Mouse (Mus musculus) limb, embryonic 15.5 days (tissue): ENCODE results near the gene AI413582. TPM values are rescaled to one million over a fixed set of nuclear protein-coding genes. Genes with fewer than 3 reads are reported as not detected.

Experiments
- ATAC-seq: fragments of 200-750 bp; cut with Nextera tagmentation; 2 replicates; pipeline ENCODE4 v1.8.0; 2017; ENCODE audit warnings: low read depth, moderate TSS enrichment; ENCODE audit not compliant: insufficient number of reproducible peaks, low FRiP score, low TSS enrichment
- H3K27ac ChIP-seq: fragments of 300-500 bp; sonication (generic); 2 replicates; pipeline ENCODE4 v1.5.1; 2015; ENCODE audit warnings: moderate library complexity, mild to moderate bottlenecking, inconsistent platforms
- H3K27me3 ChIP-seq: fragments of 300-500 bp; sonication (generic); 2 replicates; pipeline ENCODE4 v1.6.1; 2015; ENCODE audit warnings: inconsistent platforms
- H3K36me3 ChIP-seq: fragments of 300-500 bp; sonication (generic); 2 replicates; pipeline ENCODE4 v1.6.1; 2015; ENCODE audit warnings: inconsistent platforms
- H3K4me1 ChIP-seq: fragments of 300-500 bp; sonication (generic); 2 replicates; pipeline ENCODE4 v1.6.1; 2015; ENCODE audit warnings: inconsistent platforms
- H3K4me2 ChIP-seq: fragments of 300-500 bp; sonication (generic); 2 replicates; pipeline ENCODE4 v1.6.1; 2015; ENCODE audit warnings: mild to moderate bottlenecking, inconsistent platforms
- H3K4me3 ChIP-seq: fragments of 300-500 bp; sonication (generic); 2 replicates; pipeline ENCODE4 v1.5.1; 2015; ENCODE audit warnings: mild to moderate bottlenecking, inconsistent platforms
- H3K9ac ChIP-seq: fragments of 300-500 bp; sonication (generic); 2 replicates; pipeline ENCODE4 v1.6.1; 2015; ENCODE audit warnings: inconsistent platforms
- H3K9me3 ChIP-seq: fragments of 300-500 bp; sonication (generic); 2 replicates; pipeline ENCODE4 v1.6.1; 2016; ENCODE audit warnings: inconsistent platforms
- WGBS: fragments of 180-500 bp; shearing (Covaris S2); methylation state at CpG from one replicate; pipeline ENCODE4 v1.1.7; 2015; 5-methylcytosine and 5-hydroxymethylcytosine counted together
- polyA plus RNA-seq: library from polyadenylated mRNA; unstranded; fragments of >200 nt; fragmentation: Nextera tagmentation; extraction: Ambion mirVana; gene quantifications from 2 replicates; pipeline ENCODE4 v1.2.1, GENCODE M21; 2015

Gene AI413582
- polyA plus RNA-seq, result 28.4 TPM in 2 replicates

DNA sequence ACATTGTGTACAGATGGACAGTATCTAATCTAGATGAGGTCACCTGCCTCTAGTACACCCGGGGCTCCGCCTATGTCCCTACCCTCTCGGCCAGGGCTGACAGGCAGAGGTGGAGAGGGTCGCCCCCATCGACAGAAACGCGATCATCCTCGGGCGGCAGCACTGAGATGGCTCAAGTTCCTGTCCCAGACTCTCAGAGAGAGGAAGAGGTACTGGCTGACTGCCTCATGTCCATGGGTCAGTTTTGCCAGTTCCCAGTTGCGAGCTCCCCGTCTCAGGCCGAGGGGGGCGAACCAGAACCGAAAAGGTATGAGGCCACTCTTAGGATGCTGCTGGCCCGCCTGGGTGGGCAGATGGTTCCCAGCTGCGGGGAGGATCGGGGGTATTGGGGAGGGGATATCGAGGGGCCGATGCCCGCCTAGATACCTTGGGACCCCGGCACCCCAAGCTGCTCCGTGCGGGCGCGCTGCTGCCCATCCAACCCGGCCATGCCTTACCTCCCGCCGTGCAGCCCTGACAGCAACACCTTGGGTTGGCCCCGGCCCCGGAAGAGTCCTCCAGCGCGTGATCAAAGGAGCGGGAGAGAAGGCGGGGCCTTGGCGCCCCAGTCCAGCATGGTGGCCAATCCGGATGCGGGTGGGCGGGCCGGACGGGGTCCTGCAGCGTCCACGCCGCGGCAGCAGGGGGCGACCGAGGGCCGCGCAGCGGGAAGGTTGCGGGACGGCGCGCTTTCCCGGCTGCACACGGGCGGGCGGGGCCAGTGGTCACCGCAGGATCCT, at the start of gene AI413582:
Gene AI413582, minus strand, starts transcription at position 594 of the 779 bp plus-strand sequence.
- H3K27ac ChIP-seq, result peak within 1 kb of the TSS; percentile 33
- peak within 1 kb of the TSS; percentile 96 for H3K4me2 ChIP-seq
- H3K4me3 ChIP-seq, result peak within 1 kb of the TSS; percentile 68
- WGBS, result 1% methylated on average over 58 of the region's 58 CpGs
- H3K9me3 ChIP-seq, result no peaks in the 10 kb centered on the region
- H3K9ac ChIP-seq, result peak within 1 kb of the TSS; percentile 76
- ATAC-seq, result peak; percentile 90
- no peaks in the 10 kb centered on the region for H3K36me3 ChIP-seq
- H3K4me1 ChIP-seq, result peaks cover 32% of the 10 kb centered on the region
- H3K27me3 ChIP-seq, result no peaks in the 10 kb centered on the region

DNA sequence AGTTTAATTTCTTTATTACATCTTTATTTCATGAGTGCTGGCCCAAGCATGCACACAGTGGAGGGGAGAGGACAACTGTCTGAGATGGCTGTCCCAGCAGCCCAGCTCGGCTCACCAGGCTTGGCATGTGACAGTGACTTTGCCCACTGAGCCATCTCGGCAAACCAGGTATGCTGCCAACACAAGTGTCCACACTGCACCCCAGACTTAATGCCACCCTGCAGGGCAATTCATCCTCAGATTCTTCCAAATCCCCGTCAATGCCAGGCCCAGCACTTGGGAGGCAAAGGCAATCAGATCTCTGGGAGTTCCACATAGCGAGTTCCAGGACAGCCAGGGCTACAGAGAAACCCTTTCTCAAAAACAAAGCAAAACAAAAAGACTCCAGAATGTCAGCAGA, 47.5 kb upstream of the AI413582 start:
- H3K9me3 ChIP-seq, result 0 out of 2 replicates have a peak, but pooled peaks cover 3% of the 10 kb centered on the region
- no peak overlapping the region for H3K4me2 ChIP-seq
- H3K4me1 ChIP-seq, result peaks cover 35% of the 10 kb centered on the region
- no peak overlapping the region for H3K4me3 ChIP-seq
- H3K9ac ChIP-seq, result no peak overlapping the region
- no peak for ATAC-seq
- no peaks in the 10 kb centered on the region for H3K27me3 ChIP-seq
- WGBS, result 78% methylated on average over 4 of the region's 4 CpGs
- H3K36me3 ChIP-seq, result peaks cover 12% of the 10 kb centered on the region
- no peak overlapping the region for H3K27ac ChIP-seq

DNA sequence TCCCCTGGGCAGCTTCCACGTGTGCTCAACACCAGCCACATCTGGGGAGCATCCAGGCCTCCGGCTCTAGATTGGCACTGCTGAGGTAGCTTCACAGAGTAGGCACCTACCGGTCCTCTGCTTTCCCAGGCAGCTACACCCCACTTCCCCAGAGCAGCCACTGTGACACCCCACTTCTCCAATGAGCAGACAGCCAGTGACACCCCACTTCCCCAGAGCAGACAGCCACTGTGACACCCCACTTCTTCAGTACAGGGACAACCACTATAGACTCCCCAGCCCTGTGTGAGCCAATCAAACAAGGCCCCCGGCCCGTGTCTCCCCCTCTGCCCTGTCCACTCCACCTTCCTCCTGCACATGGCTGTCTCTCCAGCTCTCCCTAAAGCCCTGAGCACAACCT, 46.4 kb upstream of the AI413582 start:
- Histone ChIP-seq H3K9ac (no peak overlapping the region), H3K36me3 (peaks cover 9% of the 10 kb centered on the region; the same call in 1 of the 2 replicates), H3K9me3 (no peaks in the 10 kb centered on the region), H3K27ac (no peak overlapping the region), H3K4me3 (no peak overlapping the region), H3K27me3 (no peaks in the 10 kb centered on the region), H3K4me2 (no peak overlapping the region), H3K4me1 (peaks cover 35% of the 10 kb centered on the region)
- WGBS, result 73% methylated on average over 5 of the region's 5 CpGs
- no peak for ATAC-seq

DNA sequence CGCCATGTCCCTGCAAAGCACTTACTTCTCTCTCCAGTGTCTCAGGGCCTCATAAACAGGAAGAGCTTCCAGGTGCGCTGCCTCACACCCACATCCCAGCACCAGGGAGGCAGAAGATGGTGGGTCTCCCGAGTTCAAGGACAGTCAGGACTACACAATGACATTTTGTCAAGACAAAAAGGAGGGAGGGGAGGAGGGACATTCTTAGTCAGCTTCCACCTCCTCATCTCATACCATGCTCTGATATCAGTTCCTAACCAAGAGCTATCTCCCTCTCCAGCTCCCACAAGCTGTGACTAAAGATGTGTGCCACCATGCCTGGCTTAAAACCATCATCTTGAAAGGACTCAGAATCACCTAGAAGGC, 45.9 kb upstream of the AI413582 start:
- H3K27me3 ChIP-seq, result no peaks in the 10 kb centered on the region
- H3K4me2 ChIP-seq, result no peak overlapping the region
- H3K36me3 ChIP-seq, result peaks cover 9% of the 10 kb centered on the region; the same call in 1 of the 2 replicates
- WGBS, result 62% methylated on average over 3 of the region's 3 CpGs
- no peaks in the 10 kb centered on the region for H3K9me3 ChIP-seq
- H3K9ac ChIP-seq, result no peak overlapping the region
- H3K4me1 ChIP-seq, result peaks cover 35% of the 10 kb centered on the region
- H3K27ac ChIP-seq, result peak overlapping the region; percentile 38; the same call in 1 of the 2 replicates
- ATAC-seq, result no peak
- no peak overlapping the region for H3K4me3 ChIP-seq

DNA sequence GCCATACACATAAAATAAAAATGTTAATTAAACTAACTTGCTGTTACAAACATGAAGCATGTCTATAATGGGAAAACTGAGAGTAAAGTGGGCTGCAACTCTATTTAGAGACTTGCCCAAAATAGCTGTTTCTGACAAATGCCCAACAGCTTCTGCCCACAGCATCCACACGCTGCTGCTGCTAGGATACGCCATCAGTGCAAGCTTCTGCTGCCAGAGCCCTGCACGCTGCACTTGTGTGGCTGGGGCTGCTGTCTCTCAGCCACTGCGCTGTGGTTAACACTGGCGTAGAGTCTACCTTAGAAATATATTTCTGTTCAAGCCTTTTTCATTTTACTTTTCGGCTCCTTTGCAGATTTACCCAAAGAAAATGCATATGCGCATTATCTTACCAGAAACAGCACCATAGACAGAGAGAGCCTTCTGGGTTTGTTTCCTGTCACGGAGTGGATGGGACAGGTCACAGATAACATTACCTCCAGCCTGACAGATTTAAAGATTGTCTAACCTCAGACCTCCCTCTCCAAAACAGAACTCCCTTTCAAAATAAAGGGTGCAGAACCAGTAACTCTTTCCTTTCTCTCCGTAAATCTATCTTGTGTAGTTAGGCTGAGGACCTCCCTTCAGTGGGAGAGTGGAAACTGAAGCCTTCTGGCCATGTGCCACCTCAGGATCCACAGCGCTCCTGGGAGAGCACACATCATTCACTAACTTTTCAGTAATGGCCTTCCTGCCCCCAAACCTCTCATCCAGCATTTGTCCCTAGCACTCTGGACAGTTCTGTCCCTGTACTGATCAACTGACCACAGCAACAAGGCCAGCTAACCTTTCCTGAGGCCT, 45.3 kb upstream of the AI413582 start:
- no peak for ATAC-seq
- peaks cover 9% of the 10 kb centered on the region; the same call in 1 of the 2 replicates for H3K36me3 ChIP-seq
- no peak overlapping the region for H3K4me2 ChIP-seq
- H3K27me3 ChIP-seq, result no peaks in the 10 kb centered on the region
- no peaks in the 10 kb centered on the region for H3K9me3 ChIP-seq
- no peak overlapping the region for H3K4me3 ChIP-seq
- peaks cover 37% of the 10 kb centered on the region for H3K4me1 ChIP-seq
- 76% methylated on average over 10 of the region's 10 CpGs for WGBS
- no peak overlapping the region for H3K9ac ChIP-seq
- H3K27ac ChIP-seq, result peak overlapping the region; percentile 38; the same call in 1 of the 2 replicates

DNA sequence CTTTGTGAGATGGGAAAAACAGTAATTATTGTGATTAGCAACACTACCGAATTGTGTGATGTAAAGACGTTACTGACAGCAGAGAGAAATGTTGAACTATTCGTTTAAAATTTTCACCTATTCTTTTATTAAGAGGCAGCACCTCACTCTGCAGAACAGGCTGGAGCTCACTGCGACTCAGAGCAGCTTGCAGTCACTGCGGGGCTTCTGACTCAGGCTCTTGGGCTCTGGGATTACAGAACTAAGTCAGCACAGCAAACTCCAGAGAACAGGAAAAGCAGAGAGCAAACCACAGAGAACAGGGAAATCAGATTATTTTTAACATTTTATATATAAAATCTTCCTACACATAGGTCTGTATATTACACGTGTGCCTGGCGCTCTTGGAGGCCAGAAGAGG, 44.0 kb upstream of the AI413582 start:
- Histone ChIP-seq H3K27ac (no peak overlapping the region), H3K4me3 (no peak overlapping the region), H3K9me3 (no peaks in the 10 kb centered on the region), H3K36me3 (peaks cover 9% of the 10 kb centered on the region; the same call in 1 of the 2 replicates), H3K9ac (no peak overlapping the region), H3K4me2 (no peak overlapping the region), H3K4me1 (peaks cover 31% of the 10 kb centered on the region), H3K27me3 (no peaks in the 10 kb centered on the region)
- WGBS, result 68% methylated on average over 7 of the region's 7 CpGs
- ATAC-seq, result no peak

DNA sequence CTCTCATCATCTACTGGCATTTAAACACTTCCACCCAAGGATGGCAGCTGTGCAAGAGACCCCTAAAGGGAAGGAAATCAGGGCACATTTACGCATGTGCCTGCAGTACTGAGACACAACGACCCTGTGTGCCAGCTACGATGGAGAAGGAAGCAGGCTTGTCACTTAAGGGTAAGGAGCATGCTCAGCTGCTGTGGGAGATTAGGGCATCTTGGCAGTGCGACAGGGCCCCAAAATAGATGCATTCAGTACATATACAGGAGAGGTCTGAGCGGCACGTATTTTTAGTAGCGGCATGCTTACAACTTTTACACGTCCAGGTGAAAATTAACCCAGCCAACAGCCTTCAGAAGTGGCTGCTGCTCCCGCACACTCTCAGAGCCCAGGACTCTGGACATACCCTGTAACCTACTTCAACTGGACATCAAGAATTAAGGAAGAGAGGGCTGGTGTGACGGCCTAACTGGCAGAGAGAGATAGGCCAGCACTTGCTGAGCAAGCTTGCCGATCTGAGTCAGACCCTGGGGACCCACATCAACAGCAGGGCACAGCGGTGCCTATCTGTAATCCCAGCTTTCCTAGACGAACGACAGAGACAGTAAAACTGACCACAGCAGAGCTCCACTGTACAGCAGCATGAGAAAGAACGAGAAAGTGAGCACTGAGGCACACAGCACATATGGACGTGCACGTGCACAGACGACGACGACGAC, 38.1 kb upstream of the AI413582 start:
- no peaks in the 10 kb centered on the region for H3K27me3 ChIP-seq
- no peaks in the 10 kb centered on the region for H3K9me3 ChIP-seq
- H3K4me2 ChIP-seq, result no peak overlapping the region
- H3K36me3 ChIP-seq, result peaks cover 4% of the 10 kb centered on the region; the same call in 1 of the 2 replicates
- H3K4me1 ChIP-seq, result peaks cover 35% of the 10 kb centered on the region
- H3K4me3 ChIP-seq, result no peak overlapping the region
- WGBS, result 63% methylated on average over 21 of the region's 21 CpGs
- ATAC-seq, result no peak
- no peak overlapping the region for H3K9ac ChIP-seq
- H3K27ac ChIP-seq, result 0 out of 2 replicates have a peak overlapping the region, but pooled peaks have one; percentile 24

DNA sequence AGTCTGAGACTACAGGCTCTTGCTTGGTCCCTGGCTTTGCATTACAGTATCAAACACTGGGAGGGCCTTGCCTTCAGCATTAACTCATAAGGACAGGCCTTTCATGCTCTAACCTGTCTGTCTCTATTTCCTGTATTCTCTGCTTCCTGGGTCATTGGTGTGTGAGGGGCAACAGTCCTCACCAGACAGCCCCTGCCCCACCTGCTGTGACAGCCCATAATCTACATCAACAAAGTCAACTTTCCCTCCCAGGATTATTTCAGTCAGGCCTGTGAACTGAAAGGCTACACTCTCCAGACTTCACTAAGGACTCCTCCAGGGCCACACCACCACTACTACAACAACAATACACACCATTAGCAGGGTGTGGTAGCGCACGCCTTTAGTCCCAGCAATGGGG, 37.5 kb upstream of the AI413582 start:
- no peaks in the 10 kb centered on the region for H3K9me3 ChIP-seq
- H3K36me3 ChIP-seq, result peaks cover 4% of the 10 kb centered on the region; the same call in 1 of the 2 replicates
- peaks cover 35% of the 10 kb centered on the region for H3K4me1 ChIP-seq
- 88% methylated on average over 2 of the region's 2 CpGs for WGBS
- no peaks in the 10 kb centered on the region for H3K27me3 ChIP-seq
- no peak for ATAC-seq
- no peak overlapping the region for H3K27ac ChIP-seq
- no peak overlapping the region for H3K4me2 ChIP-seq
- no peak overlapping the region for H3K9ac ChIP-seq
- H3K4me3 ChIP-seq, result no peak overlapping the region

DNA sequence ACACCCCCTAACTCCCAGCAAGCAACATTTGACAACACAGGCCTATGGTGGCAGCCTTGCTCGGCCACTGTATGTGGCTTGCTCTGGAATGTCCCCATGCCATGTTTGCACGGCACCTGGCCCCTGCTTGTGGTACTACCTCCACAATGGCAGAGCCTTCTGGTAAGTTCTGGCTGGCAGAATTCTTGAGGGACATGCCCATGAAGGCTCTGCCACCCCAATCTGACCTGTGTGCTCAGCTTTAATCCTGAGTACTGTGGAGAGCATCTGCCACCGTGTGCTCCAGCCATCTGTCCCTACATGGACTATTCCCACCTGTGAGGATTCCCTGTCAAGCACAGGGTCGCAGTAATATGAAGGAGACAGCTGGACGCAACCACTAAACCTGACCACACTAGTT, 35.3 kb upstream of the AI413582 start:
- no peaks in the 10 kb centered on the region for H3K27me3 ChIP-seq
- H3K4me2 ChIP-seq, result no peak overlapping the region
- H3K36me3 ChIP-seq, result peaks cover 12% of the 10 kb centered on the region
- no peak for ATAC-seq
- no peaks in the 10 kb centered on the region for H3K9me3 ChIP-seq
- H3K9ac ChIP-seq, result no peak overlapping the region
- H3K4me1 ChIP-seq, result peaks cover 37% of the 10 kb centered on the region
- no peak overlapping the region for H3K27ac ChIP-seq
- 70% methylated on average over 5 of the region's 5 CpGs for WGBS
- no peak overlapping the region for H3K4me3 ChIP-seq

DNA sequence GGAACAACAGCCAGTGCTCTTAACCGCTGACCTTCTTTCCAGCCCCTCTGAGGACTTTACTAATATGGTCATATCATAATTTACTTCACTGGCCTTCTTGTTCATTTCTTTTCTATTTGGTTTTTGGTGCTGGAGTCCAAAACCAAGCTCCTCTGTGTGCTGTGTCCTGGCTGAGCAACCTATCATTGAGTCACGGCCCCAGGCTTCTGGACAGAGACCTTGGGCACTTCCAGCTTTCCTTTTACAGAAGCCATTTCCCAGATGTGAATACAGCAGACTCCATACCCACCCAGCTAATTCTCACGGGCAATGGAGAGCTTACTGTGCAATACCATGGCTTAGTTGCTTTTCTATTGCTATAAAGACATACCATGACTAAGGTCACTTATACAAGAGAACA, 34.7 kb upstream of the AI413582 start:
- no peak overlapping the region for H3K27ac ChIP-seq
- no peaks in the 10 kb centered on the region for H3K9me3 ChIP-seq
- no peak overlapping the region for H3K4me3 ChIP-seq
- 79% methylated on average over 3 of the region's 3 CpGs for WGBS
- peaks cover 37% of the 10 kb centered on the region for H3K4me1 ChIP-seq
- no peaks in the 10 kb centered on the region for H3K27me3 ChIP-seq
- peaks cover 18% of the 10 kb centered on the region for H3K36me3 ChIP-seq
- H3K4me2 ChIP-seq, result no peak overlapping the region
- no peak for ATAC-seq
- H3K9ac ChIP-seq, result no peak overlapping the region

DNA sequence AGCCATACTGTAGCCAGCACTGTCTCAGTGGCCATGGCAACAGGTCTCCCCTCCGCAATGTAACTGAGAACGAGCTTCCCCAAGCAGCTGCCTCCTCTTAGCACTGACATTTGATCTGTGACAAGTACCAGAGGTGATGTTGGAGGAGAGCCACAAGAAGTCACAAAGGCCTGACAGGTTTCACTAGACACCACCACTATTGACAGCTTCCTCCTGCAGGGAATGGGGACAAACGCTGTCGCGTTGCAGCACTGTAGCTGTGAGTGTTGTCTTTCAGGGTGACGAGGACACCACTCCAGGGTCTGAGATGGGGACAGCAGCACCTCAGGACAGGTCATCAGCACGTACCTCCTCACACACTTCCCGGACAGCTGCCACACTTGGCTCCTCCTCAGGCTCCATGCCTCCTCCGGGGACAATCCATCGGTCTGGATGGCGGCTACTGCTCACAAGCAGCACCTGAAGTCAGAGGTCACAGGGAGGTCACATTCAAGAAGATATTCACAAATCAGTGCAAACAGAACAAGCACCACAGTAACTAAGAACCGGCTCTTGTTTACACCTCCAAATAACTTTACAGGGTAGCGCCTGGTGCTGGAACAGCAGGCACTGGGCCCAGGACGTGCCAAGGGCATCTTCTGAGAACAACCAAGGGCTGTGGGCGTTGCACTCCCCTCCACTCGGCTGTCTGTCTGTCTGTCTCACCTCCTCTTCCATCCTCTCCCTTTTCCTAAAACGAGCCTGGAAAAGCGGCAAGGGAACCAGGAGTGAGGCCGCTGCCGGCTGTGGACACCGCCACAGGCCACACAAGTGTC, 31.0 kb upstream of the AI413582 start:
- Histone ChIP-seq H3K27me3 (no peaks in the 10 kb centered on the region), H3K4me2 (no peak overlapping the region), H3K9ac (no peak overlapping the region), H3K27ac (peak overlapping the region; percentile 57), H3K4me3 (no peak overlapping the region), H3K4me1 (peaks cover 14% of the 10 kb centered on the region; the same call in 1 of the 2 replicates), H3K9me3 (no peaks in the 10 kb centered on the region), H3K36me3 (peaks cover 44% of the 10 kb centered on the region)
- 66% methylated on average over 21 of the region's 21 CpGs for WGBS
- ATAC-seq, result 0 out of 2 replicates have a peak, but pooled peaks have one; percentile 12
